ENCODE assay signal across 20 mouse cellular contexts in the genomic region with DNA sequence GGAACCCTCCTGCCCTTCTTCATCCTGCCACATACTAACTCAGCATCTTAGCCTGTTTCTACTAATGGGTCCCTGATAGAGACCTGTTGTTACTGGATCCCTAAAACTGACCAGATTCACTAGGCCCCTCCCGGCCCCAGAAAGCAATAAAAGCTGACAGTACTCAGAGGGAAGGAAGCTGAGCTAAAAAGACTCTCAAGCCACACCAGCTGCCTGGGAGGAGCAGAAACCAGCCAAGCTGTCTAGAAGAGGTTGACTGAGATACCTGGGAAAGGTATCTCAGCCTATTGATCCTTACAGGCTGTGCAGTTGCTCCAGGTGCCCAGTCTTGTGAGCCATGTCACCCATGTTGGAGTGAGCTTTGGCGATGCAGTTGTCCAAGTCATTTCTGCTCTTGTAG.
"Had no signal": no experiment of that assay in that cellular context is flagged by ENCODE, and none has a peak within 500 bp of the region (broad histone marks: within the 10 kb centered on the region; RNA-seq: fewer than 3 reads in every experiment).

No protein-coding gene starts in this region.

- ATAC-seq: intestine, embryonic 16.5 days had no signal

- H3K27me3 ChIP-seq: limb, embryonic 13.5 days; liver, embryonic 12.5 days; liver, embryonic 15.5 days; lung, embryonic 15.5 days; midbrain, embryonic 12.5 days had no signal

- H3K4me3 ChIP-seq: limb, embryonic 10.5 days; limb, embryonic 13.5 days; liver, embryonic 12.5 days; liver, embryonic 15.5 days; lung, embryonic 15.5 days; midbrain, embryonic 12.5 days had no signal

- H3K9ac ChIP-seq: limb, embryonic 13.5 days; liver, embryonic 12.5 days; liver, embryonic 15.5 days; lung, embryonic 15.5 days; midbrain, embryonic 12.5 days had no signal

- H3K9me3 ChIP-seq: limb, embryonic 10.5 days; limb, embryonic 13.5 days; liver, embryonic 12.5 days; liver, embryonic 15.5 days; lung, embryonic 15.5 days; midbrain, embryonic 12.5 days had no signal

- H3K27ac ChIP-seq: limb, embryonic 10.5 days; limb, embryonic 13.5 days; liver, embryonic 15.5 days; lung, embryonic 15.5 days; midbrain, embryonic 12.5 days; stomach, postnatal 0 days had no signal

- H3K4me2 ChIP-seq: limb, embryonic 13.5 days; liver, embryonic 12.5 days; liver, embryonic 15.5 days; lung, embryonic 15.5 days; midbrain, embryonic 12.5 days had no signal

- DNase-seq: kidney, adult 18-20 months; kidney, adult 9 months; kidney, postnatal 14 days; kidney, postnatal 4 days; layer of hippocampus, adult 9-11 months; liver; lung, adult 18-20 months; lung, postnatal 14 days; lung, postnatal 4 days; right cerebral cortex, postnatal 14 days; right cerebral cortex, postnatal 4 days; thymus, postnatal 25 days had no signal
